Mouse (Mus musculus) adrenal gland, postnatal 10 days (tissue): Measurements from ENCODE around the gene Wap. TPM values are rescaled to one million over a fixed set of nuclear protein-coding genes. Genes with fewer than 3 reads are reported as not detected.
A peak's percentile ranks its signal among the peaks of the same experiment; 100 is the strongest.
"Not testable (repeated sequence)": the region's sequence is repeated elsewhere in the genome, so short reads cannot be mapped to it uniquely, and the experiment has no call there.

ENCODE experiments used
- DNase-seq: peaks from one replicate; pipeline ENCODE4 v3.0.0; 2021; ENCODE audit warnings: mixed read lengths
- long read RNA-seq, 2 experiments: library from polyadenylated mRNA; stranded (forward); transcript quantifications; one replicate each; pipeline ENCODE4 v2.0.0; 2021
- total RNA-seq, 2 experiments: library from RNA; stranded (reverse); gene quantifications; 2 replicates each; pipeline ENCODE4 v1.2.3; 2021

Wap gene
- not detected for total RNA-seq
- long read RNA-seq, experiment 1: 0 reads
- long read RNA-seq, experiment 2: 0 reads

GRCm38 (mm10) chr11:6638537-6638936 is at the start of gene Wap:
Gene Wap, minus strand, starts transcription at chr11:6638637.
- DNase-seq: no peak

DNA sequence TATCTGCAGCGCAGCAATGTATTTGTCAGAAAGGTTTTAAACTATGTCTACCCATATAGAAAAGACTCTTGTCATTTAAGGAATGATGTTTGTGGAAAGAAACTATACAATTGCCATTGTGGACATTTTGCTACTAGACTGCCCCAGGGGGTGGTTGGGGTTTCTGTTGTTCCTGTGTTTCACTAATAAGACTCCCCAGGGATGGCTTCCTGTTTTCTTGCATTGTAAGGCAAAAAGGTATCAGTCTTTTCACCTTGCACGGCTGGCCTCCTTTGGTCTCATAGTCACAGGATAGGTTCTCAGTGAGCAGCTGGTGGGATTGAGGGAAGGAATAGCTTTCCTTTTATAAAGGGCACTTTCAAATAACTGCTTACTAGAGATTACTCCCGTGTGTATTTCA is 46.3 kb upstream of the Wap start:
- DNase-seq: no peak

- peak; percentile 77 for DNase-seq
Observed at GRCm38 (mm10) chr11:6680397-6680818, 42.0 kb upstream of the Wap start.

- DNase-seq: no peak
Observed at GRCm38 (mm10) chr11:6679694-6680396, 41.4 kb upstream of the Wap start.

- peak; percentile 53 for DNase-seq
Observed at GRCm38 (mm10) chr11:6677530-6677929, 39.1 kb upstream of the Wap start.

- no peak for DNase-seq
Observed at GRCm38 (mm10) chr11:6676641-6677040, 38.2 kb upstream of the Wap start.

DNA sequence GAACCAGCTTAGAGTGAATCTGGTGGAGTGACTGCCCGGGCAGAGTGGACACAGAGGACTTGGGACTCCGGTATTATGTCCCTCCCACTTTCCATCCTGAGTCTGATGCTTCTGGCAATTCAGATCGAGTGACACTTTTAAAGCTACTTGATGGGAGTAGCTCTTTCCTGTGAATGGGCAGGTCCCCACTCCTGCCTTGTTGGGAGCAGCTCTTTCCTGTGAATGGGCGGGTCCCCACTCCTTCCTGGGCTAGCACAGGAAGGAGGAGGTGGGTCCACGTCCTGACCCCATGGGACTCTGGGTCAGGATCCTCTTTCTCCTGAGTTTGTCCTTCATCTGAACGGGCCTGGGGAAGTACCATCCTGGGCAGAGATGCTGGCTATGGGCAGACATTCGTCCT is 37.0 kb upstream of the Wap start:
- DNase-seq: no peak

DNA sequence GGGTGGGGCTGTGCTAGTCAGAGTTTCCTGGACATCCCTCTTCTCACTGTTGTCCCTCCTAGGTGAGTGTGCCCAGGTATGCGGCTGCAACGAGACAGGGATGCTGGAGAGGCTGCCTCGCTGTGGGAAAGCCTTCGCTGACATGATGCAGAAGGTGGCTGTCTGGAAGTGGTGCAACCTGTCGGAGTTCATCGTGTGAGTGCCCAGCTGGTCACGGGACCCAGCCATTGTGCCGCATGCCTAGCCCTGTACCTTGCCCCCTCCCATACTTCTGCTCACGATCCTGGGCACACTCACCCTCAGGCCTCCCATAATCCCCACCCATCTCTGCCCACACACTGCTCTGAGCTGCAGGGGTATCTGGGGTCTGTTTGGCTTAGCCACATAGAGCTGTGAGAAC is 36.3 kb upstream of the Wap start:
- DNase-seq: no peak

DNA sequence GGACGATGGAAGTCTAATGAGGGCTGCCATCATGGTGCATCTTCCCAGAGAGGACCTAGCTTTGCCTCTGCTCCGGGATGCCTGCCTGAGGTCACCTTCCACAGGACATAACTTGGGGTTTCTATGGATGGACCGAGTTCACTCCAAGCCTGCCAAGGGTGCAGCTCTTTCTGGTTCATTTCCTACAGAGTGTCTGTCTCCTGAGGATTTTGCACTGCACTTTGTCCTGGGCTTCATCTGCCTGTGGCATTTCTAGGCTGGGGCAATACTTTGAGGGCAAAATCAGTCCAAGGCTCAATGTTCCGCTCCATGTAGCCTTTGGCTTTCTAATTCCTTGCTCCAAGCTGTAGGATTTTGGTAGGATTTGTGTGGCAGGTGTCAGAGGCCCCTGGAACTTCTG is 32.4 kb upstream of the Wap start:
- no peak for DNase-seq

- no peak for DNase-seq
Observed at GRCm38 (mm10) chr11:6670044-6670443, 31.6 kb upstream of the Wap start.

- no peak for DNase-seq
Observed at GRCm38 (mm10) chr11:6669041-6669440, 30.6 kb upstream of the Wap start.

GRCm38 (mm10) chr11:6666634-6667033 is 28.2 kb upstream of the Wap start:
- no peak for DNase-seq

GRCm38 (mm10) chr11:6661206-6661605 is 22.8 kb upstream of the Wap start:
- no peak for DNase-seq

DNA sequence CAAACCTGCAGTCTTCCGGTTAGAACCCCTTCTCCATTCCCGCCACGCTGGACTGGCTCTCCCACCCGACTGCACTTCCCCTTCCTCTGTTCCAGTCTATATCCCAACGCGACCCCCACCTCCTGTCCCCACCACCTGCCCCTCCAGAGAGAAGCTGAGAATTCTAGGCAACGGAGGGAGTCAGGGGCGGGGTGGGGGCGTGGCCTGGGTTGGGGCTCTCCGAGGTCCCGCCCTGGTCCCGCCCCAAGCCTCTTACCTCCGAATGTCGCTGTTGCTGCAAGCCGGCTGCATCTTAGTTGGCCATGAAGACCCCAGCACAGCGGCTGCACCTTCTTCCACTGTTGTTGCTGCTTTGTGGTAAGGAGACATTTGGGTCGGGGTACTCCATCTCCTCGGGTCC is 19.8 kb upstream of the Wap start, which contains the start of gene Ramp3:
TSS of gene Ramp3 (plus strand) at position 251 of the 400 bp plus-strand sequence.
- peak; percentile 71 for DNase-seq

- DNase-seq: peak; percentile 89
Observed at GRCm38 (mm10) chr11:6654903-6655302, 16.5 kb upstream of the Wap start.

- not testable (repeated sequence) for DNase-seq
Observed at GRCm38 (mm10) chr11:6652978-6653377, 14.5 kb upstream of the Wap start.

GRCm38 (mm10) chr11:6650519-6650918 is 12.1 kb upstream of the Wap start:
- DNase-seq: no peak

DNA sequence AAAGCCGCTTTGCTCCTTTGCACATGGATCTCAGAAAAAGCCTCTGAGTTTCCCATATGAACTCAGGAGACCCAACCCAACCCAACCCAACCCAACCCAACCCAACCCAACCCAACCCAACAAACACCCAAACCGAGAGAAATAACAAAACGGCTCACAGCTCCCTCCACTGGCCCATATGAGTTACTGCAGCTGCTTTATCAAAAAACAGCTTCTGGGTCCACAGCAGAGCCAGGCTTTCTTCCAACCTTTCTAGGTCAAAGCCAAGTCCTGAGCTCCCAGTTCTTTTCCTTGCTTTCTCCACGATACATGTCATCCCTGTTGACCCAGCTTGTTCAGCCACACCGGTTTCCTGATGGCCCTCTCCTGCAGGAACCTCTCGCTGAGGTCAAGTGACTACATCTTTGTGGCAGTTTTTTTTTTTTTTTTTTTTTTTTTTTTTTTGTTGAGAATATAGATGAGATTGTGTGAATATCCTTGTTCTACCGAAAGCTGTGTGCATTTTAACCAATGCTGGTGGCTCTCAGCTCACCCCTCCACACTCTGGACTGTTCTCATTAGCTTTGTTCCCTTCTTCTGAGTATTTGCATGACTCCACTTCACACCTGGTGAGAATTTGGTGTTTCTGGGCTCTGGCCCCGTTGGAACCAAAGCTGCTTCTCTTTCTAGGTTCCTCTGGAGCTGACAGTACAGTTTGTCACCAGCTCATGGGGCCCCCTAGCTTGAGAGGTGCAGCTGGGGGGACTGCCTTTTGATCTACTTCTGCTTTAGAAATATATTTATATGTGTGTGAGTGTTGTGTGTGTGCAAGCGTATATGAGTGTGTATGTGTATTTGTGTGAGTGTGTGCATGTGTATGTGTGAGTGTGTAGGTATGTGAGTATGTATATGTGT is 9.6 kb upstream of the Wap start:
- no peak for DNase-seq

GRCm38 (mm10) chr11:6644566-6644965 is 6.1 kb upstream of the Wap start:
- DNase-seq: no peak

DNA sequence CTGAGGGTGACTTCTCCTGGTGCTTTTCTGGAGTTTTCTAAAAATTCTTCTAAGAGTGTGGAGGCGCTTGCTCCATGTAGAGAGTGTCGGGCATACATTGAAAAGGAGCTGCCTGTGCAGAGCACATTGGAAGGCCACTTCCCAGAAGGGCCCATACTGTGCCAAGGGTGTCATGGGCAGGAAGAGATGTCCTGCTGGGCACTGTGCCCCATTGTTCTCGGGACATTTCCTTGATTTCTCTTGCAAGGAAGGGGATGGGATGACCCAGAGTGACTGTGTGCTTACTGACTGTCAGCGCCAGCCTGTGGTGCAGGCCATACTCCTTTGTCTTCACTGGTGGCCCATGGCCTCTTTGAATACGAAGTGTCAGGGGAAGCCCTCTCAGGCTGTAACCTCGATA is 635 bp upstream of the Wap start:
- no peak for DNase-seq

DNA sequence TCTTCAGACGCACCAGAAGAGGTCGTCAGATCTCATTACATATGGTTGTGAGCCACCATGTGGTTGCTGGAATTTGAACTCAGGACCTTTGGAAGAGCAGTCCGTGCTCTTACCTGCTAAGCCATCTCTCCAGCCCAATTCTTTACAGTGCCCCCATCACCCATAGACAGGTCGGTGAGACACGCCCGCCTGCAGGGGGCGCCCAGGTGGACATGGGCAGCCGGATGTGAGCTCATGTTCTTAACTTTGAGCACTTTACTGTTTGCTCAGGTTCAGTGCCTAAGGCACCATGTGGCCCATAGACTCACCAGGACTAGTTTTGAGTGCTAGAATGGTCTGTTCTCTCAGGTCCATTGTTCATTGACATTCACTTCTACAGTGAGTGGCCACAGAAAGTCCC is 2.3 kb downstream of the Wap start:
- no peak for DNase-seq

- DNase-seq: no peak
Observed at GRCm38 (mm10) chr11:6629655-6630054, 8.8 kb downstream of the Wap start.

DNA sequence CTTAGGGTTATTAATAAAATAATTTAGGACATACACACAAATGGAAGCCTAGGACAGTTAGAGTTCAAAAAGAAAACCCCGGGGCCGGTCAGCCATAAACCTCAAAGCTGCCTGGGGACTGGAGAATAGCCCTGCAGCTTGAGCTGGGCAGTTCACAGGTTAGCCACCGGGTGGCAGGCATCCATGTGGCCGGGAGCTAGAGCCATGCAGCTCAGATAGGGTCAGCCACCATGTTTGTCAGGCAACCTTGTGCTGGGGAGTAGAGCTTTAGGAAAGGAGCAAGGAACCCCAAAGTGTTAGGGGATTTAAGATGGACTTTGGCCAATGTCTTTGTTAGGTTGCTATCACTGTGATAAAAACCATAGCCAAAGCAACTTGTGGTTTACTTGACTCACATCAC is 9.9 kb downstream of the Wap start:
- DNase-seq: peak; percentile 77
